Mouse (Mus musculus) cerebellum, adult 9-11 months (tissue): Measurements from ENCODE around the gene Ppm1m.
A peak's percentile ranks its signal among the peaks of the same experiment; 100 is the strongest.
"Not testable (repeated sequence)": the region's sequence is repeated elsewhere in the genome, so short reads cannot be mapped to it uniquely, and the experiment has no call there.

Source experiments
- DNase-seq: peaks from one replicate; pipeline ENCODE4 v3.0.0; 2022

Gene Ppm1m

DNA sequence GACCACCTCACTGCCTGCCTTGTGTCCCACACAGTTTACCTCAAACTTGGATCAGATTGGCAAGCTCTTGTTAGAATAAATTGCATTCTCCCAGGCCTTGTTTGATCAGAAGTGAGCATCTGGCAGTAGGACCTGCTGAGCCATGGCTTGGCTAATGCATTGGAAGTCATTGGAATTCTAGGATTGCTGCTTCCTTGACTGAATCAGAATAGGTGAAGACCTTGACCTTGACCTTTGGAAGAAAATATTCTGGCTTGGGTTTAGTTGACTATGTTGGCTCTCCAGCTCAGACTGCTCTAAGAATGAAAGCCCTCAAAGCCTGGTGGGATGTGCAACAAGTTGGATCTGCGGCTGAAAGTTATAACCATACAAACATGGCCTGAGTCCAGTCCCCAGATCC lies 8.2 kb downstream of the Ppm1m start:
- DNase-seq = no peak

- no peak for DNase-seq
Measured at GRCm38 (mm10) chr9:106183996-106184395, 15.6 kb downstream of the Ppm1m start.

DNA sequence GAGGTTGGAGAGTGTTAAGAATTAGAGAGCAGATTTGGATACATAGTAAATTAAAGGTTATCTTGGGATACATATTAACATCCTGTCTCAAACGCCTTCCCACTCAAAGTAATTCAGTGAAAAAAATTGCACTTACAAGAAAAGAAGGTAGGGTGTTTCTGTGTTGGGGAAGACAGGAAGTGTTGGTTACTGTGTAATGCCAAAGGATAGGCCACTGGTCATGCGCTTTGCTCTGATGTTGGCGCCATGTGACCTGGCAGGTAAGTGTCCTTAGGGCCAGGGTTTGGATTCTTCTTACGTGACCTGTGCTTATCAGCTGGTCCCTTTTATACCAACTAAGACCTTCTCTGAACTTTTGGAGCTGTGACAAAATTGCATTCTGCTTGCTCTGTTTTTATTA lies 17.4 kb downstream of the Ppm1m start:
- no peak for DNase-seq

GRCm38 (mm10) chr9:106179964-106180363 lies 19.6 kb downstream of the Ppm1m start:
- no peak for DNase-seq

GRCm38 (mm10) chr9:106179454-106179853 lies 20.1 kb downstream of the Ppm1m start:
- DNase-seq = no peak

DNA sequence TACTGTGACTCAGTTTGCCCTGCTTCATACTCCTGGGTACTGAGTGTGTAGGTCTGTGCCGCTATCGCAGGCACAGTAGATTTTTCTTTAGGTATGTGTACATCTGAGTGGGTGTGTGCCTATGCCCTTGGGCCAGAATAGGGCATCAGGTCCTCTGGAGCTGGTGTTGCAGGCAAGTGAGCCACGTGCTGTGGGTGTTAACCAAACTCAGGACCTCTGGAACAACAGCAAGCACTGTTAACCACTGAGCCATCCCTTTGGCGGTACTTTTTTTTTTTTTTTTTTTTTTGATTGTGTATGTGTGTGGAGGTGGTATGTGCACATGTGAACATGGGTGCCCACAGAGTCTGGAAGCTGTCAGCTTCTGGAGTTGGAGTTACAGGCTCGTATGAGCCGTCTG lies 21.7 kb downstream of the Ppm1m start:
- no peak for DNase-seq

- DNase-seq = no peak
Measured at GRCm38 (mm10) chr9:106176769-106177168, 22.8 kb downstream of the Ppm1m start.

DNA sequence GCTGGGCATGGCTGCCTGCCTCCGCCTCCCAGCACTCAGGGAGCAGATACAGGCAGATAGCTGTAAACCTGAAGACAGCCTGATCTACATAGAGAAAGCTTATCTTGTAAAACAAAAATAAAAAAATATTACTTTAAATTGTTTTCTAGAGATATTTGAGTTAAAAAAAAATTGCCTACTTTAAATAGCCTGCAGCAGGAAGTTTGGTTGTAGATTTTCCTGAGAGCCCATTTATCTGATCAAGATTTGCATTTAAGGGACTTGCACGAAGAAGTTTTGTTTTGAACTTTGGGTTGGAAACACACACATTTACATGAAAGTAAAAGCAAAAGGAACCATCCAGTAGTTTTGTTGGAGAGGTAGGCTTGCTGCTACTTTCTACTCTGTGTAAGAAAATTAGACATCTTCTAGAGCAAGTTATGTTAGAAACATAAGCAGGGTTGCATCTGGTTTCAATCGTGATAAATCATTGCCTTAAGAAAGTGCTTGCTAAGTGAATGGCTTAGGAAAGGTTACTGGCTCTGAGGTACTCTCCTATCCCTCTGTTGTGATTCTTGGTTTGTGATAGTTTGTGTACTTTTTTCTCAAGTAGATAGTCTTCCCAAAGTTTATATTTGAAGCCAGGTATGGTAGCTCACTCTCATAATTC lies 23.9 kb downstream of the Ppm1m start:
- DNase-seq = no peak

DNA sequence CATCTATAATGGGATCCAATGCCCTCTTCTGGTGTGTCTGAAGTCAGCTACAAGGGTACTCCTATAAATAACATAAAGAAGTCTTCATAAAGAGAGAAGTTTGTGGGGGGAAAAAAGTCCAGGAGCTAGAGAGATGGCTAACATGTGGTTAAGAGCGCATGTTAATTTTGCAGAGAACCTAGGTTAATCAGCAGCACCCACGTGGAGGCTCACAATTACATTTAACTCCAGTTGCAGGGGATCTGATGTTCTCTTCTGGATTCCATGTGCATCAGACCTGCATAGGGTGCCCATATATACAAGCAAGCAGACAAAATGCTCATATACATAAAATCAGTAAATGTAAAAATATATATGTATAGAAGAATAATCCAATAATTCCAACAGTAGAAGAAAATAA lies 26.2 kb downstream of the Ppm1m start:
- no peak for DNase-seq

- no peak for DNase-seq
Measured at GRCm38 (mm10) chr9:106172527-106172926, 27.0 kb downstream of the Ppm1m start.

DNA sequence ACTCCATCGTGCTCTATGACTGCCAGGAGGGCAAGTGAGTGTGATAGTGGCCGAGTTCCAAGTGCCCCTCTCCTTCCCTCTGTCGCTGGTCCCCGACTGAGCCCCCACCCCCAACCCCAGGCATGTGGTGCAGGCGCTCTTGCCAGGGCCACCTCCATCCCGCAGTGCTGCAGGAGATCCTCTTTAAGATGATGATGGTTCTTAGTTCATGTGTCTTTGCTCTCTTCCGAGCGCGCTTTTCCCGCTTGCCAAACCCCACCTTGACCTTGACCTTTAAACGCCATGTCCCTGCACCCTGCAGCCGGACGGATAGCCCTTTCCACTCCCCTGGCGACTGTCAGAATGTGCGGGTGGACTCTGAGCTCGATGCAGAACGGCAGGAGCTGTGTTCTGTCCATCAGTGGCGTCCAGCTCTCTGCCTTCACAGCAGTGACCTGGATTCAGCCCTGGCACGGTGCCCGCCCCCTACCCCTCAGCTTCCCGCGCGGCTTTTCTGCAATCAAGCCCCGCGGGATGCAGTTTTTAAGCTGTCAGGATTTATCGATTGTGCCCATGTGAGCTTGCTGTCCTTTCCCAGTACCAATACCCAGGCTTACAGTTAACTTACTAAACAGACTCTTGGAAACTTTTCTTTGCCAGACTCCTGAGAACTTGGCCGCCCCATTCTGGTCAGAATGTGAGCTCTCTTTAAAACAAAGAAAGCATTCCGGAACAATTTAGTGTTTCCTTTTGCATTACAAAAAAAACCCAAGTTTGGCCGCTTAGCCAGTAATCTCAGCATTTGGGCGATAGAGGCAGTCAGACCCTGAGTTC lies 28.0 kb downstream of the Ppm1m start:
- DNase-seq = peak; percentile 89

DNA sequence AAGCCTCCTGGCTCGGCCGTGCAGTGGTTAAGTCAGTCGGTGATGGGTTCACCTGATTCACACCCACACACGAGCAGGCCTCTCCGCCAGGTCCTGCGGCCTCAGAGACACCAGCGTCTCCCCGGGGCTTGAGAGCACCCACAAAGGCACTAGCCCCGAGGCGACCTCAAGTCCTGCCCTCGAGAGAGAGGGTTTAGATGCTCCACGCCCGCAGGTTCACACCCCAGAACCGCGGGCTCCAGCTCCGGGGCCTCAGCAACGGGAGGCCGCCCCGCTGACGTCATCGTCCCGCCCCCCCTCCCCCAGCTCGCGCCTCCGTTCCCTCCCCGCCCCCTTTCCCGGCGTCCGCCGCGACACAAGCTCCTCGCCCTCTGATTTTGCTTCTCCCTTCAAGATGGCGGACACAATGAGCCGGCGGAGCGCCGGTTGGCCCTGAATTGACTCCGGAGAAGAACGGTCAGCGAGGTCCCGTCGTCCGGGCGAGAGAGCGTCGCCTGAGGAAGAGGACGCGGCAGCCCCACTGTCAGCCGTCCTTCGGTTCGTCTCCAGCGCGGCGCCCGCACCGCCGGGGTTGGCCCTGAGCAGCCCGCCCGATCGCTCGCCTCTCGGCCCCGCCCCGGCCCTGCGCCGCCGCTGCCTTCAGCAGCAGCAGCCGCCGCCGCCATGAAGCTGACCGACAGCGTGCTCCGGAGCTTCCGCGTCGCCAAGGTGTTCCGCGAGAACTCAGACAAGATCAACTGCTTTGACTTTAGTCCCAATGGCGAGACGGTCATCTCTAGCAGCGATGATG lies 28.8 kb downstream of the Ppm1m start, which contains the start of gene Wdr82:
TSS of gene Wdr82 (plus strand) at position 373 of the 790 bp plus-strand sequence.
- DNase-seq = peak; percentile 90

DNA sequence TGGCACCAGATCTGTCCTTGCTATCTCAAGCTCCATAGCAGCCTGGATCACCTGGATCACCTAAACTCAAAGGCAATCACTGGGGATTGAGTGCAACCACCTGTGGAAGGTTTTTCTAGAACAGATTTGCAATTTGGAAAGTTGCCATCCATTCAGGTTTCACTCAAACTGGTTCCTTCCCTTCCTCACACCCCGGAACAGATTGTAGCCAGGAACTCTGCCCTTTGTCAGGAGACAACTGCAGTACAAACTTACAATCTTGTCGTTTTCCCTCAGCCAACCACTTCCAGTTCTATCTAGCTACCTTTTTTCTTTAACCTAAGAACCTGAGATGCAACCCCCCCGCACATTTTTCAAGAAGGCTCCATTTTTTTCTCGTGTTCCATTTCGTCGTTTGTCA lies 29.6 kb downstream of the Ppm1m start:
- DNase-seq = peak; percentile 60

GRCm38 (mm10) chr9:106169006-106169405 lies 30.5 kb downstream of the Ppm1m start:
- not testable (repeated sequence) for DNase-seq

- DNase-seq = no peak
Measured at GRCm38 (mm10) chr9:106167703-106168102, 31.8 kb downstream of the Ppm1m start.

DNA sequence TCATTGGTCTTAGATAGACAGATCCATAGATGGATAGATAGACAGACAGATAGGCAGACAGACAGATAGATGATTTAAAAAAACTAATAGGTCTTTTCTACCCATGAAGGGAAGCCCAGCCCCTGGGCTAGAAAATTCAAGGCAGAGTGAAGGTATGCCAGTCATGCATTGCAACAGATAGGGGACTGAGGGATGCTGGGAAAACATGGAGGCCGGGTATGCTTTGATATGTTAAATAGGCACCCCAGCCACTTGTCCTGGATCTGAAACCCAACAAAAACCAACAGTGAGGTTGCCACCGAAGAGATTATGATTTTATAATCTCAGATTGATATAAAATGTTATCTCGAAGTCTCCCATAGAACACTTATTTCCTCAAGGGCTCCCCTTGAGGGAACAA lies 32.3 kb downstream of the Ppm1m start:
- no peak for DNase-seq

- DNase-seq = no peak
Measured at GRCm38 (mm10) chr9:106166709-106167108, 32.8 kb downstream of the Ppm1m start.

GRCm38 (mm10) chr9:106160426-106160825 lies 39.1 kb downstream of the Ppm1m start:
- no peak for DNase-seq

- DNase-seq = peak; percentile 96
Measured at GRCm38 (mm10) chr9:106159784-106160301, 39.7 kb downstream of the Ppm1m start.

GRCm38 (mm10) chr9:106159237-106159636 lies 40.3 kb downstream of the Ppm1m start:
- DNase-seq = no peak

- no peak for DNase-seq
Measured at GRCm38 (mm10) chr9:106158037-106158491, 41.5 kb downstream of the Ppm1m start, which contains the start of gene Glyctk. Glyctk (minus strand) TSS chr9:106158138.

GRCm38 (mm10) chr9:106157623-106157925 lies 42.0 kb downstream of the Ppm1m start:
- DNase-seq = no peak

DNA sequence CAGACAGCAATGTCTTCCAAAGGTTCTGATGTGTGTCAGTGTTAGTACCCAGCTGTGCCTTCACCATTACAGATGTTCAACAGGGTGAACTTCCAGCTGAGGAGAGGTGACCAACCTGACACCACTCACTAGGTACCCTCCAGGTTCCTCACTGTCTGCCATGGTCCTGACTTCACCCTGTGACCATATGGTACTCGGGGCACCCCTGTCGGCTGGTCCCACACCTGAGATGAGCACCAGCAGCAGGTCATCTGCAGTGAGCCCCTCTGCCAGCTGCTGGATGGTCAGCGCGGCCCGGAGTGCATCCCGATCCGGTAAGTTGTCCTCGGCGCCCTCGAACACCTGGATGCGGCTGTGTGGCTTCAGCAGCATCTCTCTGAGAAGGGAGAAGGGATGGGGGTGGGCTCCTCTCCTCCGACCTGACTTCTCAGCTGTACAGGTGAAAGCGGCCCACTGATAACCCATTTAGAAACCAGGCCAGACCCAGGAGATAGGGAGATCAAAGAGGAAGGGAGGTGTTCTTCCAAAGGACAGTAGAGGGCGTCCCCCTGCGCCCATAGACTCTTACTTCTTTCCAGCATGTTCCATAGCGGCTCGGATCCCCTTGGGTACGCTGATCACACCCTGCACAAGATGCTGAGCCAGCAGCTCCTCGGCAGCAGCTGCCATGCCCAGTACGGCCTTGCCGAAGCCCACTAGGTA lies 42.5 kb downstream of the Ppm1m start:
- no peak for DNase-seq
